Mouse (Mus musculus) CH12.LX (cell line): ENCODE data around the gene Efna4. TPM values are rescaled to one million over a fixed set of nuclear protein-coding genes. Genes with fewer than 3 reads are reported as not detected.

Experiments used
- DNase-seq: peaks from one replicate; pipeline ENCODE4 v3.0.0-alpha.2; 2013; ENCODE audit errors: extremely low read depth
- H3K27ac ChIP-seq: 2 replicates; pipeline ENCODE4 v1.5.1; 2012; ENCODE audit warnings: low read depth, mild to moderate bottlenecking, control low read depth, moderate library complexity; ENCODE audit not compliant: insufficient read depth
- H3K27me3 ChIP-seq: replicated peaks from 2 replicates; pipeline ENCODE3; 2012; ENCODE audit warnings: inconsistent platforms
- H3K36me3 ChIP-seq, 2 experiments: replicated peaks in 1 of 2; 2 replicates each; pipeline versions ENCODE3 to v1.6.1; 2012; ENCODE audit warnings: inconsistent platforms in 1 of 2, low read length in 1 of 2, mild to moderate bottlenecking in 1 of 2, mixed read lengths in 1 of 2, moderate library complexity in 1 of 2; ENCODE audit not compliant: control insufficient read depth in 1 of 2, insufficient read depth in 1 of 2
- H3K4me1 ChIP-seq, 2 experiments: 2 replicates each; pipeline ENCODE4 v1.6.1; 2012; ENCODE audit warnings: inconsistent platforms in 1 of 2, moderate library complexity in 1 of 2; ENCODE audit not compliant: insufficient read depth in 2 of 2, control insufficient read depth in 1 of 2
- H3K4me2 ChIP-seq: 2 replicates; pipeline ENCODE4 v1.6.1; 2012; ENCODE audit warnings: low read depth, mild to moderate bottlenecking, control low read depth; ENCODE audit not compliant: poor library complexity, insufficient read depth, severe bottlenecking
- H3K4me3 ChIP-seq, 3 experiments: fragments of 150-350 bp in 1 of 3; sonication (generic) in 1 of 3; replicated peaks in 1 of 3; 2 replicates each; pipeline versions ENCODE3 to v1.5.1; 2011 to 2012; ENCODE audit warnings: low read depth in 2 of 3, low read length in 2 of 3, mild to moderate bottlenecking in 2 of 3, moderate library complexity in 2 of 3, control low read depth in 1 of 3, improper control_type of control experiment in 1 of 3, inconsistent platforms in 1 of 3, mixed read lengths in 1 of 3; ENCODE audit not compliant: poor library complexity in 1 of 3
- H3K79me2 ChIP-seq: replicated peaks from 2 replicates; pipeline ENCODE4 v1.6.1; 2012; ENCODE audit warnings: mild to moderate bottlenecking, moderate library complexity; ENCODE audit not compliant: control insufficient read depth, poor library complexity, insufficient read depth, severe bottlenecking; ENCODE audit errors: extremely low read depth
- H3K9ac ChIP-seq: 2 replicates; pipeline ENCODE4 v1.6.1; 2012; ENCODE audit warnings: low read depth, mild to moderate bottlenecking, control low read depth, moderate library complexity; ENCODE audit not compliant: insufficient read depth
- H3K9me3 ChIP-seq: replicated peaks from 2 replicates; pipeline ENCODE3; 2012; ENCODE audit warnings: low read length, inconsistent platforms, mixed read lengths
- EP300 ChIP-seq: IDR thresholded peaks from 2 replicates; pipeline ENCODE4 v1.6.1; 2011; ENCODE audit warnings: low read length, improper control_type of control experiment
- GABPA ChIP-seq: IDR thresholded peaks from 2 replicates; pipeline ENCODE4 v1.6.1; 2012; ENCODE audit warnings: low read depth, low read length, improper control_type of control experiment, inconsistent platforms; ENCODE audit not compliant: insufficient replicate concordance
- JUN ChIP-seq: IDR thresholded peaks from 2 replicates; pipeline ENCODE4 v1.6.1; 2011; ENCODE audit warnings: low read depth, mild to moderate bottlenecking, low read length, improper control_type of control experiment, moderate library complexity; ENCODE audit not compliant: insufficient read depth
- MAFK ChIP-seq: IDR thresholded peaks from 2 replicates; pipeline ENCODE4 v1.6.1; 2011; ENCODE audit warnings: low read length, improper control_type of control experiment; ENCODE audit not compliant: insufficient replicate concordance
- MAX ChIP-seq: IDR thresholded peaks from 2 replicates; pipeline ENCODE4 v1.6.1; 2011; ENCODE audit warnings: low read length, improper control_type of control experiment
- MEF2A ChIP-seq: IDR thresholded peaks from 2 replicates; pipeline ENCODE4 v1.6.1; 2014; ENCODE audit warnings: low read depth, mild to moderate bottlenecking, inconsistent platforms, low read length, improper control_type of control experiment, borderline replicate concordance
- MXI1 ChIP-seq: IDR thresholded peaks from 2 replicates; pipeline ENCODE4 v1.6.1; 2011; ENCODE audit warnings: mild to moderate bottlenecking, low read depth, low read length, improper control_type of control experiment
- NRF1 ChIP-seq: IDR thresholded peaks from 2 replicates; pipeline ENCODE4 v1.6.1; 2014; ENCODE audit warnings: low read depth, mild to moderate bottlenecking, inconsistent platforms, low read length, improper control_type of control experiment, moderate library complexity
- PAX5 ChIP-seq: IDR thresholded peaks from 2 replicates; pipeline ENCODE4 v1.6.1; 2012; ENCODE audit warnings: low read length, inconsistent platforms, mixed read lengths
- POLR2AphosphoS2 ChIP-seq: IDR thresholded peaks from 2 replicates; pipeline ENCODE4 v1.6.1; 2011; ENCODE audit warnings: low read depth, low read length, improper control_type of control experiment
- RAD21 ChIP-seq: IDR thresholded peaks from 2 replicates; pipeline ENCODE4 v1.6.1; 2011; ENCODE audit warnings: low read depth, mild to moderate bottlenecking, low read length, improper control_type of control experiment, moderate library complexity
- TBP ChIP-seq: conservative IDR thresholded peaks from 2 replicates; pipeline ENCODE4 v1.6.1; 2011; ENCODE audit warnings: low read depth, low read length, improper control_type of control experiment
- UBTF ChIP-seq: IDR thresholded peaks from 2 replicates; pipeline ENCODE4 v1.6.1; 2012; ENCODE audit warnings: low read depth, mild to moderate bottlenecking, inconsistent platforms, low read length, improper control_type of control experiment, moderate library complexity
- USF2 ChIP-seq: conservative IDR thresholded peaks from 2 replicates; pipeline ENCODE4 v1.6.1; 2011; ENCODE audit warnings: low read depth, low read length, improper control_type of control experiment
- ZC3H11A ChIP-seq: IDR thresholded peaks from 2 replicates; pipeline ENCODE4 v1.6.1; 2012; ENCODE audit warnings: low read depth, mild to moderate bottlenecking, inconsistent platforms, low read length, improper control_type of control experiment
- ZNF384 ChIP-seq: IDR thresholded peaks from 2 replicates; pipeline ENCODE4 v1.6.1; 2012; ENCODE audit warnings: low read depth, low read length, improper control_type of control experiment, inconsistent platforms
- dilution Hi-C: fragments of 300-500 bp; cut with MboI; formaldehyde crosslinking; loops from 2 replicates; pipeline ENCODE4 v1.14.3; 2020; ENCODE audit warnings: low sequenced_read_pairs; ENCODE audit not compliant: extremely low pct_unique_long_range_greater_than_20kb, extremely low pct_ligation_motif_present
- in situ Hi-C: fragments of 300-500 bp; cut with MboI; formaldehyde crosslinking; loops from 3 replicates; pipeline ENCODE4 v1.14.3; 2019; ENCODE audit warnings: low sequenced_read_pairs, low pct_ligation_motif_present, low pct_unique_long_range_greater_than_20kb, mixed read lengths
- polyA plus RNA-seq: library from polyadenylated mRNA; unstranded; fragments of >175 nt; gene quantifications from 2 replicates; pipeline ENCODE4 v1.2.1, GENCODE M21; 2012; ENCODE audit warnings: low read depth; ENCODE audit not compliant: insufficient read length
- total RNA-seq, 2 experiments: library from RNA; depleted of rRNA; stranded (reverse); fragments of 300-350 nt in 1 of 2; fragments of >200 nt in 1 of 2; gene quantifications; 2 replicates each; pipeline ENCODE4 v1.2.3; 2012 to 2014

Gene Efna4
- total and polyA plus RNA-seq, 3 experiments = 1.1 to 2.6 (median 1.1) TPM

DNA sequence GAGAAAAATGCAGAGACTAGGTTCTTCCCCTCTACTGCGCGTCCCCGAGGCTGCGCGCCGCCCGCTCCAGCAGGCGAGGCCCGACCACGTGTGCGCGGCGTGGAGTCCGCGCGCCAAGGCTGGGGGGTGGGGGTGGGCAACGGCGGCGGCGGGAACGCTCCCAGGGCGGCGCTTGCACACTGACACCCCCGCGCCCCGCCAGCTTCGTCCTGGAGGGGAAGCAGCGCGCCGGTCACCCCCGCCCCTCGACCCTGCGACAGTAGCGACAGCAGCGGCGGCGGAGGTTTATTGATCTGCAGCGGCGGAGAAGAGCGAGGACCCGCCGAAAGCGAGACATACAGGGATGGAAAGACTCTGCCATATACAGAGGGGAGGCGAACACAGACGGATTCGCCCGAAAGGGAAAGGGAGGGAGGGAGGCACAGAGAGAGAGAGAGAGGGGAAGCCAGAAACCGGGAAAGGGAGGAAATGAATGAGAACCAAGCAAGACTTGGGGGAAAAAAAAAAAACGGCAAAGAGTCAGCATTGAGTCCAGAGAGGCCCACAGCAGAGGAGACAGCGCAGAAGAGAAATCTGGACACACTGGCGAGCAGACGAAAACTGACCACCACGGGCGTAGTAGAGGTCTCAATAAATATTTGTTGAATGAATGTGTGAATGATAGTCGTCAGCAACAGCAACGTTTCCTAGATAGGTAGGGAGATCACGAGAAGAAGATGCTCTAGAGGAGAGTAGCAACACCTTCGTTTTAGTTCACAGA lies 18.1 kb downstream of the Efna4 start:
- Histone ChIP-seq H3K4me1 (peaks cover 38 to 60% of the 10 kb centered on the region in 2 experiments), H3K4me2 (no peak overlapping the region), H3K9me3 (peaks cover 3% of the 10 kb centered on the region), H3K27ac (no peak overlapping the region), H3K4me3 (no peak overlapping the region), H3K79me2 (no peaks in the 10 kb centered on the region)
- dilution Hi-C loops = no loop called here
- in situ Hi-C loops = no loop called here
- TF ChIP-seq MAX (no peak), NRF1 (no peak), ZC3H11A (no peak), PAX5 (no peak), UBTF (no peak), EP300 (no peak), TBP (no peak), MEF2A (no peak), ZNF384 (no peak), USF2 (no peak), RAD21 (no peak), JUN (no peak), POLR2AphosphoS2 (no peak)
- TF ChIP-seq, all 38 proteins: peak for 0
- Histone ChIP-seq H3K27me3 (peaks cover 75% of the 10 kb centered on the region), H3K9ac (no peak overlapping the region), H3K36me3 (no peaks in the 10 kb centered on the region)
- no peak for DNase-seq

DNA sequence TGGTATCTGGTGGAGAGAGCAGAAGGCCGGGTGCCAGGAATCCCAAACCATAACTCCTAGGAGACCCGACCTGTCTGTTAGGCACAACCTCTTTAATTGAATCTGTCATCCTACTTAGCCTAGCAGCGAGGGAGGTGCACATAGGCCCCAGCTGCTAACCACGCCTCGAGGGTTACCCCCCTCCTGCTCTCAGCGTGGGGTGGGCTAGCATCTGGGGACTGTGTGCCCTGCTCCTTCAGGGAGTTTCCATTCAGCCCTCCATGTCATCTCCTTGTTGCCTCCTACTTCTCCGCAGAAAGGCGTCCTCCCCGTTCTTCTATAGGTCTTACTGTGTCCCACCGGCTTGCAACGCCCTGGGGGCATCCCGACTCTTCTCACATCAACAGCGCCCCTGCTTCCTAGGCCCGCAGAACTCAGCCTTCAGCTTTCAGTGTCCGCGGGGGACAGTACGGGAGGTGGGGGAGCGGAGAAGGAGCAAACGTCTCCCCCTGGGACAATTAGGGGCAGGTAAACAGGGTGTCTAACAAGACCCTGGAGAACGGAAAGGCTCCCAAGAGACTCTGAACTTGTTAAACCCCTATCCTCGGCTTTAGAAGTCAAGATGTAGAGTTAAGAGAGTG lies 18.7 kb downstream of the Efna4 start:
- Histone ChIP-seq H3K79me2 (no peaks in the 10 kb centered on the region), H3K4me3 (no peak overlapping the region), H3K36me3 (no peaks in the 10 kb centered on the region), H3K4me1 (peaks cover 39 to 67% of the 10 kb centered on the region in 2 experiments), H3K9me3 (peaks cover 3% of the 10 kb centered on the region), H3K27ac (no peak overlapping the region), H3K9ac (no peak overlapping the region), H3K4me2 (no peak overlapping the region), H3K27me3 (peaks cover 71% of the 10 kb centered on the region)
- in situ Hi-C loops (no loop called here), dilution Hi-C loops (no loop called here)
- no peak for DNase-seq
- TF ChIP-seq MAFK (no peak), MXI1 (no peak), JUN (no peak), GABPA (no peak)
